ENCODE assay signal across 15 mouse cellular contexts in genomic region chr9:40528733-40529132, GRCm38 (mm10).
DNase-seq lines count a peak whose midpoint lies in the region.
"Had no signal": no experiment of that assay in that cellular context is flagged by ENCODE, and none has a peak within 500 bp of the region (broad histone marks: within the 10 kb centered on the region; RNA-seq: fewer than 3 reads in every experiment).

No protein-coding gene starts in this region.

- peak; percentile 23 for DNase-seq in cerebellum, adult 9-11 months
- DNase-seq in cerebellum, adult 8-10 months, result no peak
- DNase-seq in kidney, postnatal 4 days, result peak; percentile 37 to 45
- DNase-seq in kidney, postnatal 25 days, result no peak
- peak; percentile 36 for DNase-seq in A20 (ENCODE audit: low read depth, low spot score)
- peak; percentile 21 for DNase-seq in forelimb bud, embryonic 11.5 days (ENCODE audit: low read depth, low spot score)
- no peak for DNase-seq in kidney, adult 11 months
- DNase-seq: adrenal gland, postnatal 14 days; cerebellum, postnatal 25 days; embryo, embryonic 11 days; gastrocnemius, postnatal 25 days; heart, adult 11 months; heart, postnatal 36 days; kidney, adult 8-10 months; thymus, postnatal 36 days had no signal

Comparison
In these comparisons a context has a peak if more than half of its experiments do, and no peak if none do; other contexts are left out.
1. DNase-seq: peak in cerebellum, adult 9-11 months (single experiment), kidney, postnatal 4 days (2 of 2), A20 (single experiment) and forelimb bud, embryonic 11.5 days (single experiment); none in cerebellum, adult 8-10 months (single experiment), kidney, postnatal 25 days (0 of 2) and kidney, adult 11 months (single experiment).